Mouse (Mus musculus): ENCODE results near the gene Gm11077. TPM values are rescaled to one million over a fixed set of nuclear protein-coding genes. Genes with fewer than 3 reads are reported as not detected.

Gene Gm11077
- not detected for polyA plus RNA-seq (2017; shearing (Covaris generic))

GRCm38 (mm10) chr6:140729272-140729671 lies at the start of gene Gm11077:
Gene Gm11077 (plus strand): TSS chr6:140729284.

Other genes starting within 250 kb of the Gm11077 start
- gene Aebp2, start 106.6 kb upstream of the Gm11077 start, polyA plus RNA-seq (2017; shearing (Covaris generic)): 316 TPM

Data from effector memory CD4-positive, alpha-beta T cell, adult 5 months (primary cell).